Mouse (Mus musculus) CH12.LX (cell line): ENCODE measurements around the gene Arid4b. TPM values are rescaled to one million over a fixed set of nuclear protein-coding genes. Genes with fewer than 3 reads are reported as not detected.
A peak's percentile ranks its signal among the peaks of the same experiment; 100 is the strongest.

ENCODE experiments used
- DNase-seq: peaks from one replicate; pipeline ENCODE4 v3.0.0-alpha.2; 2013; ENCODE audit errors: extremely low read depth
- H3K27ac ChIP-seq: 2 replicates; pipeline ENCODE4 v1.5.1; 2012; ENCODE audit warnings: low read depth, mild to moderate bottlenecking, control low read depth, moderate library complexity; ENCODE audit not compliant: insufficient read depth
- H3K27me3 ChIP-seq: replicated peaks from 2 replicates; pipeline ENCODE3; 2012; ENCODE audit warnings: inconsistent platforms
- H3K36me3 ChIP-seq, 2 experiments: replicated peaks in 1 of 2; 2 replicates each; pipeline versions ENCODE3 to v1.6.1; 2012; ENCODE audit warnings: inconsistent platforms in 1 of 2, low read length in 1 of 2, mild to moderate bottlenecking in 1 of 2, mixed read lengths in 1 of 2, moderate library complexity in 1 of 2; ENCODE audit not compliant: control insufficient read depth in 1 of 2, insufficient read depth in 1 of 2
- H3K4me1 ChIP-seq, 2 experiments: 2 replicates each; pipeline ENCODE4 v1.6.1; 2012; ENCODE audit warnings: inconsistent platforms in 1 of 2, moderate library complexity in 1 of 2; ENCODE audit not compliant: insufficient read depth in 2 of 2, control insufficient read depth in 1 of 2
- H3K4me2 ChIP-seq: 2 replicates; pipeline ENCODE4 v1.6.1; 2012; ENCODE audit warnings: low read depth, mild to moderate bottlenecking, control low read depth; ENCODE audit not compliant: poor library complexity, insufficient read depth, severe bottlenecking
- H3K4me3 ChIP-seq, 3 experiments: fragments of 150-350 bp in 1 of 3; sonication (generic) in 1 of 3; replicated peaks in 1 of 3; 2 replicates each; pipeline versions ENCODE3 to v1.5.1; 2011 to 2012; ENCODE audit warnings: low read depth in 2 of 3, low read length in 2 of 3, mild to moderate bottlenecking in 2 of 3, moderate library complexity in 2 of 3, control low read depth in 1 of 3, improper control_type of control experiment in 1 of 3, inconsistent platforms in 1 of 3, mixed read lengths in 1 of 3; ENCODE audit not compliant: poor library complexity in 1 of 3
- H3K79me2 ChIP-seq: replicated peaks from 2 replicates; pipeline ENCODE4 v1.6.1; 2012; ENCODE audit warnings: mild to moderate bottlenecking, moderate library complexity; ENCODE audit not compliant: control insufficient read depth, poor library complexity, insufficient read depth, severe bottlenecking; ENCODE audit errors: extremely low read depth
- H3K9ac ChIP-seq: 2 replicates; pipeline ENCODE4 v1.6.1; 2012; ENCODE audit warnings: low read depth, mild to moderate bottlenecking, control low read depth, moderate library complexity; ENCODE audit not compliant: insufficient read depth
- H3K9me3 ChIP-seq: replicated peaks from 2 replicates; pipeline ENCODE3; 2012; ENCODE audit warnings: low read length, inconsistent platforms, mixed read lengths
- BHLHE40 ChIP-seq: IDR thresholded peaks from 2 replicates; pipeline ENCODE4 v1.6.1; 2011; ENCODE audit warnings: mild to moderate bottlenecking, low read depth, low read length, improper control_type of control experiment
- CHD1 ChIP-seq: IDR thresholded peaks from 2 replicates; pipeline ENCODE4 v1.6.1; 2012; ENCODE audit warnings: low read depth, low read length, improper control_type of control experiment, inconsistent platforms
- CHD2 ChIP-seq: IDR thresholded peaks from 2 replicates; pipeline ENCODE4 v1.6.1; 2011; ENCODE audit warnings: low read length, improper control_type of control experiment
- CTCF ChIP-seq, 2 experiments: IDR thresholded peaks in 1 of 2; conservative IDR thresholded peaks in 1 of 2; 2 replicates each; pipeline ENCODE4 v1.5.1; 2011 to 2012; ENCODE audit warnings: low read depth in 2 of 2, low read length in 2 of 2, improper control_type of control experiment in 1 of 2, inconsistent platforms in 1 of 2, mild to moderate bottlenecking in 1 of 2, moderate library complexity in 1 of 2
- E2F4 ChIP-seq: IDR thresholded peaks from 2 replicates; pipeline ENCODE4 v1.6.1; 2011; ENCODE audit warnings: low read depth, low read length, improper control_type of control experiment; ENCODE audit not compliant: insufficient replicate concordance
- ELF1 ChIP-seq: IDR thresholded peaks from 2 replicates; pipeline ENCODE4 v1.6.1; 2014; ENCODE audit warnings: low read depth, mild to moderate bottlenecking, inconsistent platforms, low read length, improper control_type of control experiment
- EP300 ChIP-seq: IDR thresholded peaks from 2 replicates; pipeline ENCODE4 v1.6.1; 2011; ENCODE audit warnings: low read length, improper control_type of control experiment
- ETS1 ChIP-seq: conservative IDR thresholded peaks from 2 replicates; pipeline ENCODE4 v1.6.1; 2012; ENCODE audit warnings: low read depth, mild to moderate bottlenecking, inconsistent platforms, low read length, improper control_type of control experiment, moderate library complexity
- HCFC1 ChIP-seq: IDR thresholded peaks from 2 replicates; pipeline ENCODE4 v1.6.1; 2012; ENCODE audit warnings: low read depth, mild to moderate bottlenecking, inconsistent platforms, low read length, improper control_type of control experiment
- IRF4 ChIP-seq: IDR thresholded peaks from 2 replicates; pipeline ENCODE4 v1.6.1; 2014; ENCODE audit warnings: low read depth, mild to moderate bottlenecking, inconsistent platforms, low read length, improper control_type of control experiment
- JUN ChIP-seq: IDR thresholded peaks from 2 replicates; pipeline ENCODE4 v1.6.1; 2011; ENCODE audit warnings: low read depth, mild to moderate bottlenecking, low read length, improper control_type of control experiment, moderate library complexity; ENCODE audit not compliant: insufficient read depth
- JUND ChIP-seq: conservative IDR thresholded peaks from 2 replicates; pipeline ENCODE4 v1.6.1; 2011; ENCODE audit warnings: low read depth, low read length, improper control_type of control experiment
- KAT2A ChIP-seq: IDR thresholded peaks from 2 replicates; pipeline ENCODE4 v1.6.1; 2012; ENCODE audit warnings: low read length, improper control_type of control experiment, inconsistent platforms; ENCODE audit not compliant: insufficient replicate concordance
- MAFK ChIP-seq: IDR thresholded peaks from 2 replicates; pipeline ENCODE4 v1.6.1; 2011; ENCODE audit warnings: low read length, improper control_type of control experiment; ENCODE audit not compliant: insufficient replicate concordance
- MAX ChIP-seq: IDR thresholded peaks from 2 replicates; pipeline ENCODE4 v1.6.1; 2011; ENCODE audit warnings: low read length, improper control_type of control experiment
- MAZ ChIP-seq: IDR thresholded peaks from 2 replicates; pipeline ENCODE4 v1.6.1; 2012; ENCODE audit warnings: low read depth, mild to moderate bottlenecking, inconsistent platforms, low read length, improper control_type of control experiment, moderate library complexity
- MEF2A ChIP-seq: IDR thresholded peaks from 2 replicates; pipeline ENCODE4 v1.6.1; 2014; ENCODE audit warnings: low read depth, mild to moderate bottlenecking, inconsistent platforms, low read length, improper control_type of control experiment, borderline replicate concordance
- MXI1 ChIP-seq: IDR thresholded peaks from 2 replicates; pipeline ENCODE4 v1.6.1; 2011; ENCODE audit warnings: mild to moderate bottlenecking, low read depth, low read length, improper control_type of control experiment
- MYC ChIP-seq: IDR thresholded peaks from 2 replicates; pipeline ENCODE4 v1.6.1; 2011; ENCODE audit warnings: low read depth, mild to moderate bottlenecking, improper control_type of control experiment, low read length
- NELFE ChIP-seq: IDR thresholded peaks from 2 replicates; pipeline ENCODE4 v1.6.1; 2011; ENCODE audit warnings: low read depth, low read length, improper control_type of control experiment
- NRF1 ChIP-seq: IDR thresholded peaks from 2 replicates; pipeline ENCODE4 v1.6.1; 2014; ENCODE audit warnings: low read depth, mild to moderate bottlenecking, inconsistent platforms, low read length, improper control_type of control experiment, moderate library complexity
- PAX5 ChIP-seq: IDR thresholded peaks from 2 replicates; pipeline ENCODE4 v1.6.1; 2012; ENCODE audit warnings: low read length, inconsistent platforms, mixed read lengths
- POLR2AphosphoS2 ChIP-seq: IDR thresholded peaks from 2 replicates; pipeline ENCODE4 v1.6.1; 2011; ENCODE audit warnings: low read depth, low read length, improper control_type of control experiment
- RAD21 ChIP-seq: IDR thresholded peaks from 2 replicates; pipeline ENCODE4 v1.6.1; 2011; ENCODE audit warnings: low read depth, mild to moderate bottlenecking, low read length, improper control_type of control experiment, moderate library complexity
- SIN3A ChIP-seq: IDR thresholded peaks from 2 replicates; pipeline ENCODE4 v1.6.1; 2012; ENCODE audit warnings: low read length, improper control_type of control experiment, inconsistent platforms
- SMC3 ChIP-seq: IDR thresholded peaks from 2 replicates; pipeline ENCODE4 v1.6.1; 2011; ENCODE audit warnings: low read depth, low read length, improper control_type of control experiment
- TBP ChIP-seq: conservative IDR thresholded peaks from 2 replicates; pipeline ENCODE4 v1.6.1; 2011; ENCODE audit warnings: low read depth, low read length, improper control_type of control experiment
- TCF12 ChIP-seq: IDR thresholded peaks from 2 replicates; pipeline ENCODE4 v1.6.1; 2014; ENCODE audit warnings: low read depth, mild to moderate bottlenecking, inconsistent platforms, low read length, improper control_type of control experiment
- UBTF ChIP-seq: IDR thresholded peaks from 2 replicates; pipeline ENCODE4 v1.6.1; 2012; ENCODE audit warnings: low read depth, mild to moderate bottlenecking, inconsistent platforms, low read length, improper control_type of control experiment, moderate library complexity
- USF1 ChIP-seq: IDR thresholded peaks from 2 replicates; pipeline ENCODE4 v1.6.1; 2014; ENCODE audit warnings: low read depth, mild to moderate bottlenecking, inconsistent platforms, low read length, improper control_type of control experiment
- USF2 ChIP-seq: conservative IDR thresholded peaks from 2 replicates; pipeline ENCODE4 v1.6.1; 2011; ENCODE audit warnings: low read depth, low read length, improper control_type of control experiment
- ZKSCAN1 ChIP-seq: IDR thresholded peaks from 2 replicates; pipeline ENCODE4 v1.6.1; 2012; ENCODE audit warnings: low read depth, inconsistent platforms, low read length, improper control_type of control experiment, borderline replicate concordance
- ZMIZ1 ChIP-seq: IDR thresholded peaks from 2 replicates; pipeline ENCODE4 v1.6.1; 2012; ENCODE audit warnings: low read depth, mild to moderate bottlenecking, inconsistent platforms, low read length, improper control_type of control experiment
- ZNF384 ChIP-seq: IDR thresholded peaks from 2 replicates; pipeline ENCODE4 v1.6.1; 2012; ENCODE audit warnings: low read depth, low read length, improper control_type of control experiment, inconsistent platforms
- dilution Hi-C: fragments of 300-500 bp; cut with MboI; formaldehyde crosslinking; loops from 2 replicates; pipeline ENCODE4 v1.14.3; 2020; ENCODE audit warnings: low sequenced_read_pairs; ENCODE audit not compliant: extremely low pct_unique_long_range_greater_than_20kb, extremely low pct_ligation_motif_present
- in situ Hi-C: fragments of 300-500 bp; cut with MboI; formaldehyde crosslinking; loops from 3 replicates; pipeline ENCODE4 v1.14.3; 2019; ENCODE audit warnings: low sequenced_read_pairs, low pct_ligation_motif_present, low pct_unique_long_range_greater_than_20kb, mixed read lengths
- polyA plus RNA-seq: library from polyadenylated mRNA; unstranded; fragments of >175 nt; gene quantifications from 2 replicates; pipeline ENCODE4 v1.2.1, GENCODE M21; 2012; ENCODE audit warnings: low read depth; ENCODE audit not compliant: insufficient read length
- total RNA-seq, 2 experiments: library from RNA; depleted of rRNA; stranded (reverse); fragments of 300-350 nt in 1 of 2; fragments of >200 nt in 1 of 2; gene quantifications; 2 replicates each; pipeline ENCODE4 v1.2.3; 2012 to 2014

Gene Arid4b
- total and polyA plus RNA-seq, 3 experiments, result 9.2 to 16.4 (median 9.7) TPM

DNA sequence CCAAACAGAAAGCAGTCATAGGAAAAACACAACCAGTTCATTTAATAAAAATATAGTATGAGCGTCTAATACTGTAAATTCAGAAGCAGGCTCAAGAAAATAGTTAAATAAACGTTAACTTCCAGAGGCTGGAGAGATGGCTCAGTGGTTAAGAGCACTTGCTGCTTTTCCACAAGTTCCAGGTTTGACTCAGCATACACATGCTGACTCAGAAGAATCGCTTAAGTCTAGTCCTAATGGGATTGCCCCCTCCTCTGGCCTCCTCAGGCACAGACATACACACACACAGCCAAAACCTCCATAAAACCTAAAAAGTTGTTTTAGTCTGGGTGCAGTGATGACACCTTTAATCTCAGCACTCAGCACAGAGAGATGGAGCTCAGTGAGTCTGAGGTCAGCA is 6.2 kb upstream of the Arid4b start:
- TF ChIP-seq MAX (no peak), SMC3 (no peak; the same call in 1 of the 2 replicates), ELF1 (no peak), SIN3A (no peak), ETS1 (no peak), MAZ (no peak), MXI1 (no peak), TCF12 (no peak), TBP (no peak), USF1 (no peak), KAT2A (no peak), NELFE (no peak), USF2 (no peak), ZKSCAN1 (no peak), EP300 (no peak), MEF2A (no peak), JUN (no peak), UBTF (no peak), NRF1 (no peak), E2F4 (no peak), CHD2 (no peak), BHLHE40 (no peak), RAD21 (peak; percentile 8), MYC (no peak), POLR2AphosphoS2 (no peak), CHD1 (no peak), HCFC1 (no peak), PAX5 (no peak), MAFK (peak; percentile 89), ZNF384 (no peak), CTCF (conservative IDR thresholded peaks at IDR 0.05 in 1 of 2, IDR thresholded peaks at IDR 0.05 in 1 of 2; ENCODE audit: low read depth in 2 of 2, low read length in 2 of 2) (peak in 1 of 2 experiments; percentile 13; a peak in 1 of 4 replicates), IRF4 (peak; percentile 84), JUND (peak; percentile 43; the same call in 1 of the 2 replicates), ZMIZ1 (no peak)
- no peak overlapping the region for H3K27ac ChIP-seq
- H3K9me3 ChIP-seq, result no peaks in the 10 kb centered on the region
- peaks cover 8 to 22% of the 10 kb centered on the region in 2 experiments; a peak in 3 of 4 replicates for H3K4me1 ChIP-seq
- in situ Hi-C loops, result no loop called here
- no peak overlapping the region for H3K4me3 ChIP-seq
- H3K27me3 ChIP-seq, result no peaks in the 10 kb centered on the region
- peaks cover 14 to 60% of the 10 kb centered on the region in 2 experiments for H3K36me3 ChIP-seq
- no peak overlapping the region for H3K9ac ChIP-seq
- H3K79me2 ChIP-seq, result peaks cover 24% of the 10 kb centered on the region
- dilution Hi-C loops, result no loop called here
- peak; percentile 40 for DNase-seq
- no peak overlapping the region for H3K4me2 ChIP-seq
